Mouse (Mus musculus) heart, postnatal 36 days (tissue): ENCODE results near the gene Fbxl14. TPM values are rescaled to one million over a fixed set of nuclear protein-coding genes. Genes with fewer than 3 reads are reported as not detected.
"Not testable (repeated sequence)": the region's sequence is repeated elsewhere in the genome, so short reads cannot be mapped to it uniquely, and the experiment has no call there.

Source experiments
- DNase-seq, 2 experiments: peaks; one replicate each; pipeline ENCODE4 v3.0.0; 2021 to 2022
- intact Hi-C: fragments of 180-260 bp; cut with DNase I; formaldehyde crosslinking; loops from one replicate; pipeline ENCODE4 v1.15.1; 2025
- total RNA-seq, 2 experiments: library from RNA; stranded (reverse); gene quantifications; 2 replicates each; pipeline ENCODE4 v1.2.3; 2021

Fbxl14 gene
- 10 to 100 TPM; 14.1 to 16.5 TPM for total RNA-seq

- intact Hi-C loops: no loop called here
- DNase-seq: peak; percentile 66 to 72
Measured at GRCm38 (mm10) chr6:119479343-119479875, at the start of gene Fbxl14. TSS of gene Fbxl14 (plus strand) at chr6:119479668.

- DNase-seq: peak; percentile 71 to 82
Measured at GRCm38 (mm10) chr6:119430508-119430907, 49.0 kb upstream of the Fbxl14 start.

GRCm38 (mm10) chr6:119431751-119432324 lies 47.6 kb upstream of the Fbxl14 start:
- no peak for DNase-seq
- intact Hi-C loops: loop anchor here (2.0 to 5.0 kb wide), 2 partner anchors 45 to 305 kb away; no protein-coding TSS in a partner anchor

More at GRCm38 (mm10) chr6:119430508-119430907, 49.0 kb upstream of the Fbxl14 start:
- intact Hi-C loops: loop anchor here (1.0 to 5.0 kb wide), 4 partner anchors 44 to 303 kb away; no protein-coding TSS in a partner anchor

GRCm38 (mm10) chr6:119434394-119434793 lies 45.1 kb upstream of the Fbxl14 start:
- intact Hi-C loops: loop anchor here (5.0 kb wide), 1 partner anchor 307 kb away; no protein-coding TSS in a partner anchor
- DNase-seq: no peak

GRCm38 (mm10) chr6:119437894-119438761 lies 41.3 kb upstream of the Fbxl14 start:
- DNase-seq: no peak
- intact Hi-C loops: no loop called here

- intact Hi-C loops, DNase-seq: not testable (repeated sequence)
Measured at GRCm38 (mm10) chr6:119442729-119443128, 36.7 kb upstream of the Fbxl14 start.

- intact Hi-C loops: no loop called here
- peak; percentile 81 to 85 for DNase-seq
Measured at GRCm38 (mm10) chr6:119443742-119444645, 35.5 kb upstream of the Fbxl14 start.

GRCm38 (mm10) chr6:119445671-119446607 lies 33.5 kb upstream of the Fbxl14 start:
- intact Hi-C loops: no loop called here
- no peak for DNase-seq

- intact Hi-C loops: no loop called here
- peak in 1 of 2 experiments; percentile 21 for DNase-seq
Measured at GRCm38 (mm10) chr6:119448321-119449059, 31.0 kb upstream of the Fbxl14 start.

GRCm38 (mm10) chr6:119449060-119449499 lies 30.4 kb upstream of the Fbxl14 start:
- peak; percentile 52 to 70 for DNase-seq
- intact Hi-C loops: no loop called here

GRCm38 (mm10) chr6:119450965-119451943 lies 28.2 kb upstream of the Fbxl14 start:
- DNase-seq: no peak
- intact Hi-C loops: no loop called here

GRCm38 (mm10) chr6:119451981-119452499 lies 27.4 kb upstream of the Fbxl14 start:
- intact Hi-C loops: no loop called here
- peak; percentile 31 to 46 for DNase-seq

GRCm38 (mm10) chr6:119458166-119458565 lies 21.3 kb upstream of the Fbxl14 start:
- DNase-seq: no peak
- intact Hi-C loops: no loop called here

- intact Hi-C loops: no loop called here
Measured at GRCm38 (mm10) chr6:119459041-119459440, 20.4 kb upstream of the Fbxl14 start.

GRCm38 (mm10) chr6:119460391-119460790 lies 19.1 kb upstream of the Fbxl14 start:
- no peak for DNase-seq
- intact Hi-C loops: no loop called here

More at GRCm38 (mm10) chr6:119459041-119459440, 20.4 kb upstream of the Fbxl14 start:
- no peak for DNase-seq

- no peak for DNase-seq
- intact Hi-C loops: no loop called here
Measured at GRCm38 (mm10) chr6:119466161-119466560, 13.3 kb upstream of the Fbxl14 start.
